Mouse (Mus musculus): Measurements from ENCODE around the gene Mcf2l. TPM values are rescaled to one million over a fixed set of nuclear protein-coding genes. Genes with fewer than 3 reads are reported as not detected.

Mcf2l gene
- total RNA-seq, 2 experiments from 2014 or later, result 224 to 268 TPM

Small RNA genes lying within 50 kb of the gene (microRNA-seq; reads per million reads assigned to microRNA genes)
- gene Gm38671, result 0.30 to 0.85 reads per million in 2 experiments

Other genes starting within 250 kb of the Mcf2l start
- 10 to 100 TPM; 34.9 to 37.5 TPM for gene Tubgcp3, start 201.6 kb upstream of the Mcf2l start, total RNA-seq (2021)
- 10 to 100 TPM; 51.5 to 61.5 TPM for gene Atp11a, start 116.8 kb upstream of the Mcf2l start, total RNA-seq (2021)
- gene F7, start 152.2 kb downstream of the Mcf2l start, total RNA-seq (2021), result under 1 TPM in 1 of 2 experiments, not detected in 1; 0.17 TPM
- gene F10, start 163.5 kb downstream of the Mcf2l start, total RNA-seq (2021), result not detected
- not detected for gene Proz, start 187.1 kb downstream of the Mcf2l start, total RNA-seq (2021)
- gene Pcid2, start 231.7 kb downstream of the Mcf2l start, total RNA-seq (2021), result 10 to 100 TPM; 27.1 to 27.3 TPM
- gene Cul4a, start 231.8 kb downstream of the Mcf2l start, total RNA-seq (2021), result 10 to 100 TPM; 59.1 to 66.8 TPM